Mouse (Mus musculus): ENCODE results near the gene Tcn2.

DNA sequence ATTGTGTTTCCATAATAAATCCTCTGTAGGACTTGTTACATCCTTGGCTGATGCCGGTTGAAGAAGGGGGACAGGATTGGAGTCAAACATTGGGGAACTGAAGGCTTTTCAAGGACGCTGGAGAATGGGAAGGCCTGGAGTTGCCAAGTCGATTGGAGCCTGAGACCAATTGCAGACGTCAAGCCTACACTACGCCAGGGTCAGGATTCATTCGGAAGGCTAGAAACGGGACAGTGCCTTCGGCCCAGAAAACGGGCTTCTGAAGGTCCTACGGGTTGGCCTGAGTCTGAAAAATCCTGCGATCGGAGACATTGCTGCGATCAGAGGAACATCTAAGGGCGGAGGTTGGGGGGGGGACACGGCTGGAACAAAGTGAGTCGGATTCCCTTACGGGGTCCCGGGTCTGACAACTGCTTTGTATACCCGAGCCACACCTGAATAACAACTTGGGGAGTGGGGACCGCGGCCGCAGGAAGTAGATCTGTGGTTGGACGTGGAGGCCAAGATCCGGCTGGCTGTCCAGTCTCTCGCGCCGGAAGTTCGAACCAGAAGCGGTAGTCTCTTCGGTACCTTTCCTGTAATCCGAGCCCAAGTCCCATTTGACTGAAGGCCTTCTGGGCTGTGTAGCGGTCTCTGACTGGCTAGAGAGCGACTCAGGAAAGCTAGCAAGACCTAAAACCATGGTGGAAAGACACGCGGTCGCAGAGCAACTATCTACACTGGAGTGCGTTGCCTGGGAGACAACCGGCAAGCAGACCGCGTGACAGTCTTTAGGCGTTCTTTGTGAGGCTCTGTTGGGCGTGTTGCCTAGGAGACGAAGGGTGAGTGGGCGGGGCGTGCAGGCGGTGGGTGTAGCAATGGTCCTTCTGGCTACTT is 37.3 kb downstream of the Tcn2 start, which contains the start of the genes 4921536K21Rik and Dusp18:
- TF ChIP-seq CTCF (IDR thresholded peaks at IDR 0.05; ENCODE audit: low read depth, low read length) (no peak), POLR2A (IDR thresholded peaks at IDR 0.05; ENCODE audit: borderline replicate concordance, low read depth, low read length) (no peak)

All from bone marrow macrophage, adult 2 months (primary cell).